Mouse (Mus musculus): Measurements from ENCODE around the gene Sema3e.

Sema3e gene

GRCm38 (mm10) chr5:14206794-14207193 lies 181.7 kb downstream of the Sema3e start:
- DNase-seq (ENCODE audit: low spot score in 2 of 2): no peak

GRCm38 (mm10) chr5:14209962-14210361 lies 184.9 kb downstream of the Sema3e start:
- DNase-seq (ENCODE audit: low spot score in 2 of 2): no peak

GRCm38 (mm10) chr5:14216211-14216610 lies 191.1 kb downstream of the Sema3e start:
- no peak for DNase-seq (ENCODE audit: low spot score in 2 of 2)

- DNase-seq (ENCODE audit: low spot score in 2 of 2): no peak
Measured at GRCm38 (mm10) chr5:14218677-14219076, 193.6 kb downstream of the Sema3e start.

GRCm38 (mm10) chr5:14224509-14224908 lies 199.4 kb downstream of the Sema3e start:
- DNase-seq (ENCODE audit: low spot score in 2 of 2): no peak

GRCm38 (mm10) chr5:14231027-14231426 lies 206.0 kb downstream of the Sema3e start:
- DNase-seq (ENCODE audit: low spot score in 2 of 2): no peak

GRCm38 (mm10) chr5:14252583-14252982 lies 227.5 kb downstream of the Sema3e start:
- DNase-seq (ENCODE audit: low spot score in 2 of 2): no peak

GRCm38 (mm10) chr5:14253328-14253727 lies 228.3 kb downstream of the Sema3e start:
- no peak for DNase-seq (ENCODE audit: low spot score in 2 of 2)

GRCm38 (mm10) chr5:14260156-14260555 lies 235.1 kb downstream of the Sema3e start:
- no peak for DNase-seq (ENCODE audit: low spot score in 2 of 2)

- DNase-seq (ENCODE audit: low spot score in 2 of 2): no peak
Measured at GRCm38 (mm10) chr5:14267400-14267799, 242.3 kb downstream of the Sema3e start.
